Mouse (Mus musculus) MEL (cell line): ENCODE measurements around the gene Hes2. TPM values are rescaled to one million over a fixed set of nuclear protein-coding genes. Genes with fewer than 3 reads are reported as not detected.
A peak's percentile ranks its signal among the peaks of the same experiment; 100 is the strongest.

Experiments used
- DNase-seq: peaks from one replicate; pipeline ENCODE4 v3.0.0; 2011; ENCODE audit warnings: low read depth, low spot score
- H3K27ac ChIP-seq: 2 replicates; pipeline ENCODE4 v1.5.1; 2012; ENCODE audit warnings: low read depth, mild to moderate bottlenecking, control low read depth, low read length, moderate library complexity; ENCODE audit not compliant: control insufficient read depth
- H3K27me3 ChIP-seq, 2 experiments: fragments of 150-350 bp in 1 of 2; sonication (generic) in 1 of 2; 2 replicates each; pipeline ENCODE4 v1.6.1; 2012; ENCODE audit warnings: low read length in 2 of 2, mild to moderate bottlenecking in 2 of 2, improper control_type of control experiment in 1 of 2, moderate library complexity in 1 of 2; ENCODE audit not compliant: insufficient read depth in 2 of 2, control insufficient read depth in 1 of 2
- H3K36me3 ChIP-seq, 2 experiments: 2 replicates each; pipeline ENCODE4 v1.6.1; 2012 to 2014; ENCODE audit warnings: low read length in 2 of 2, improper control_type of control experiment in 1 of 2, inconsistent platforms in 1 of 2, mild to moderate bottlenecking in 1 of 2; ENCODE audit not compliant: insufficient read depth in 2 of 2, control insufficient read depth in 1 of 2
- H3K4me1 ChIP-seq, 2 experiments: fragments of 150-350 bp in 1 of 2; sonication (generic) in 1 of 2; 2 replicates each; pipeline ENCODE4 v1.6.1; 2012; ENCODE audit warnings: low read length in 2 of 2, improper control_type of control experiment in 1 of 2, mild to moderate bottlenecking in 1 of 2; ENCODE audit not compliant: insufficient read depth in 2 of 2, control insufficient read depth in 1 of 2
- H3K4me3 ChIP-seq, 2 experiments: fragments of 150-350 bp in 1 of 2; sonication (generic) in 1 of 2; 2 replicates each; pipeline ENCODE4 v1.5.1; 2012; ENCODE audit warnings: low read depth in 2 of 2, low read length in 2 of 2, mild to moderate bottlenecking in 2 of 2, moderate library complexity in 2 of 2, control low read depth in 1 of 2, improper control_type of control experiment in 1 of 2; ENCODE audit not compliant: control insufficient read depth in 1 of 2, insufficient read depth in 1 of 2
- H3K79me2 ChIP-seq: 2 replicates; pipeline ENCODE4 v1.6.1; 2012; ENCODE audit warnings: mild to moderate bottlenecking, low read length, moderate library complexity; ENCODE audit not compliant: control insufficient read depth, poor library complexity, insufficient read depth
- H3K9ac ChIP-seq: 2 replicates; pipeline ENCODE4 v1.6.1; 2012; ENCODE audit warnings: low read depth, mild to moderate bottlenecking, control low read depth, low read length, moderate library complexity; ENCODE audit not compliant: control insufficient read depth, poor library complexity, severe bottlenecking
- H3K9me3 ChIP-seq: fragments of 150-350 bp; sonication (generic); replicated peaks from 2 replicates; pipeline ENCODE4 v1.6.1; 2012; ENCODE audit warnings: mild to moderate bottlenecking, low read length, improper control_type of control experiment, moderate library complexity; ENCODE audit not compliant: insufficient read depth
- CHD1 ChIP-seq: IDR thresholded peaks from 2 replicates; pipeline ENCODE4 v1.6.1; 2012; ENCODE audit warnings: low read depth, mild to moderate bottlenecking, inconsistent platforms, low read length, improper control_type of control experiment
- CTCF ChIP-seq, 3 experiments: IDR thresholded peaks in 2 of 3; conservative IDR thresholded peaks in 1 of 3; 2 replicates each; pipeline ENCODE4 v1.5.1; 2011 to 2012; ENCODE audit warnings: low read length in 3 of 3, low read depth in 2 of 3, mild to moderate bottlenecking in 2 of 3, improper control_type of control experiment in 1 of 3, inconsistent platforms in 1 of 3, mixed read lengths in 1 of 3, moderate library complexity in 1 of 3; ENCODE audit not compliant: control insufficient read depth in 1 of 3, insufficient read depth in 1 of 3, poor library complexity in 1 of 3, severe bottlenecking in 1 of 3
- ELF1 ChIP-seq: IDR thresholded peaks from 2 replicates; pipeline ENCODE4 v1.6.1; 2014; ENCODE audit warnings: low read depth, mild to moderate bottlenecking, inconsistent platforms, low read length, improper control_type of control experiment, moderate library complexity
- EP300 ChIP-seq, 2 experiments: IDR thresholded peaks; 2 replicates each; pipeline ENCODE4 v1.6.1; 2011; ENCODE audit warnings: improper control_type of control experiment in 2 of 2, low read length in 2 of 2, low read depth in 1 of 2, mild to moderate bottlenecking in 1 of 2
- ETS1 ChIP-seq: IDR thresholded peaks from 2 replicates; pipeline ENCODE4 v1.6.1; 2012; ENCODE audit warnings: low read depth, mild to moderate bottlenecking, inconsistent platforms, low read length, improper control_type of control experiment, moderate library complexity
- GABPA ChIP-seq: IDR thresholded peaks from 2 replicates; pipeline ENCODE4 v1.6.1; 2012; ENCODE audit warnings: low read depth, mild to moderate bottlenecking, inconsistent platforms, low read length, improper control_type of control experiment, moderate library complexity
- GATA1 ChIP-seq: IDR thresholded peaks from 2 replicates; pipeline ENCODE4 v1.6.1; 2011; ENCODE audit warnings: low read depth, low read length, improper control_type of control experiment
- HCFC1 ChIP-seq: IDR thresholded peaks from 2 replicates; pipeline ENCODE4 v1.6.1; 2012; ENCODE audit warnings: low read depth, mild to moderate bottlenecking, inconsistent platforms, low read length, improper control_type of control experiment, moderate library complexity
- JUND ChIP-seq: IDR thresholded peaks from 2 replicates; pipeline ENCODE4 v1.6.1; 2011; ENCODE audit warnings: low read depth, mild to moderate bottlenecking, improper control_type of control experiment, low read length
- KAT2A ChIP-seq: conservative IDR thresholded peaks from 2 replicates; pipeline ENCODE4 v1.6.1; 2012; ENCODE audit warnings: low read depth, low read length, improper control_type of control experiment, inconsistent platforms
- MAFK ChIP-seq: IDR thresholded peaks from 2 replicates; pipeline ENCODE4 v1.6.1; 2011; ENCODE audit warnings: low read depth, mild to moderate bottlenecking, low read length, improper control_type of control experiment, borderline replicate concordance
- MAX ChIP-seq: IDR thresholded peaks from 2 replicates; pipeline ENCODE4 v1.6.1; 2011; ENCODE audit warnings: low read length, improper control_type of control experiment
- MAZ ChIP-seq: IDR thresholded peaks from 2 replicates; pipeline ENCODE4 v1.6.1; 2012; ENCODE audit warnings: low read depth, mild to moderate bottlenecking, inconsistent platforms, low read length, improper control_type of control experiment
- MEF2A ChIP-seq: IDR thresholded peaks from 2 replicates; pipeline ENCODE4 v1.6.1; 2014; ENCODE audit warnings: low read depth, mild to moderate bottlenecking, inconsistent platforms, low read length, improper control_type of control experiment; ENCODE audit not compliant: poor library complexity, insufficient replicate concordance, severe bottlenecking; ENCODE audit errors: extremely low read depth
- MXI1 ChIP-seq: IDR thresholded peaks from 2 replicates; pipeline ENCODE4 v1.6.1; 2011; ENCODE audit warnings: mild to moderate bottlenecking, low read depth, low read length, improper control_type of control experiment
- MYB ChIP-seq: IDR thresholded peaks from 2 replicates; pipeline ENCODE4 v1.6.1; 2011; ENCODE audit warnings: mild to moderate bottlenecking, low read depth, low read length, improper control_type of control experiment
- MYC ChIP-seq: IDR thresholded peaks from 2 replicates; pipeline ENCODE4 v1.6.1; 2011; ENCODE audit warnings: low read depth, mild to moderate bottlenecking, low read length, improper control_type of control experiment, moderate library complexity
- NRF1 ChIP-seq: IDR thresholded peaks from 2 replicates; pipeline ENCODE4 v1.6.1; 2014; ENCODE audit warnings: low read depth, mild to moderate bottlenecking, inconsistent platforms, low read length, improper control_type of control experiment, moderate library complexity; ENCODE audit not compliant: poor library complexity, insufficient read depth, severe bottlenecking
- POLR2A ChIP-seq, 2 experiments: IDR thresholded peaks; 2 replicates each; pipeline ENCODE4 v1.6.1; 2011 to 2012; ENCODE audit warnings: low read length in 2 of 2, mild to moderate bottlenecking in 2 of 2, control low read depth in 1 of 2, improper control_type of control experiment in 1 of 2, low read depth in 1 of 2, moderate library complexity in 1 of 2; ENCODE audit not compliant: control insufficient read depth in 1 of 2, insufficient read depth in 1 of 2, poor library complexity in 1 of 2
- POLR2AphosphoS5 ChIP-seq: IDR thresholded peaks from 2 replicates; pipeline ENCODE4 v1.6.1; 2012; ENCODE audit warnings: low read depth, borderline replicate concordance, mild to moderate bottlenecking, inconsistent platforms, low read length, moderate library complexity, mixed read lengths
- RCOR1 ChIP-seq: IDR thresholded peaks from 2 replicates; pipeline ENCODE4 v1.6.1; 2012; ENCODE audit warnings: low read depth, mild to moderate bottlenecking, inconsistent platforms, low read length, improper control_type of control experiment
- SIN3A ChIP-seq: IDR thresholded peaks from 2 replicates; pipeline ENCODE4 v1.6.1; 2012; ENCODE audit warnings: low read length, improper control_type of control experiment, inconsistent platforms
- SMC3 ChIP-seq: IDR thresholded peaks from 2 replicates; pipeline ENCODE4 v1.6.1; 2011; ENCODE audit warnings: low read depth, low read length, improper control_type of control experiment
- TAL1 ChIP-seq: IDR thresholded peaks from 2 replicates; pipeline ENCODE4 v1.6.1; 2012; ENCODE audit warnings: mild to moderate bottlenecking, inconsistent platforms, low read length, moderate library complexity, mixed read lengths
- TCF12 ChIP-seq: IDR thresholded peaks from 2 replicates; pipeline ENCODE4 v1.6.1; 2014; ENCODE audit warnings: low read depth, mild to moderate bottlenecking, inconsistent platforms, low read length, improper control_type of control experiment, moderate library complexity
- USF1 ChIP-seq: IDR thresholded peaks from 2 replicates; pipeline ENCODE4 v1.6.1; 2014; ENCODE audit warnings: low read depth, mild to moderate bottlenecking, inconsistent platforms, low read length, improper control_type of control experiment, moderate library complexity
- USF2 ChIP-seq, 2 experiments: IDR thresholded peaks; 2 replicates each; pipeline ENCODE4 v1.6.1; 2011 to 2012; ENCODE audit warnings: improper control_type of control experiment in 2 of 2, low read length in 2 of 2, borderline replicate concordance in 1 of 2, inconsistent platforms in 1 of 2, low read depth in 1 of 2, mild to moderate bottlenecking in 1 of 2; ENCODE audit not compliant: insufficient read depth in 1 of 2
- ZC3H11A ChIP-seq: IDR thresholded peaks from 2 replicates; pipeline ENCODE4 v1.6.1; 2012; ENCODE audit warnings: low read depth, mild to moderate bottlenecking, inconsistent platforms, low read length, improper control_type of control experiment
- ZKSCAN1 ChIP-seq: IDR thresholded peaks from 2 replicates; pipeline ENCODE4 v1.6.1; 2012; ENCODE audit warnings: low read depth, mild to moderate bottlenecking, inconsistent platforms, low read length, improper control_type of control experiment, moderate library complexity
- ZNF384 ChIP-seq: IDR thresholded peaks from 2 replicates; pipeline ENCODE4 v1.6.1; 2012; ENCODE audit warnings: low read depth, mild to moderate bottlenecking, inconsistent platforms, low read length, improper control_type of control experiment
- polyA plus RNA-seq, 2 experiments: library from polyadenylated mRNA; stranded (reverse) in 1 of 2; unstranded in 1 of 2; fragments of >175 nt in 1 of 2; fragments of >200 nt in 1 of 2; gene quantifications; 2 replicates each; pipeline versions ENCODE4 v1.2.1 to v1.2.4; 2012; ENCODE audit warnings: low replicate concordance in 2 of 2, low read depth in 1 of 2; ENCODE audit not compliant: insufficient read length in 2 of 2, insufficient read depth in 1 of 2, missing spikeins in 1 of 2
- total RNA-seq: library from RNA; depleted of rRNA; stranded (reverse); fragments of 300-350 nt; gene quantifications from 2 replicates; pipeline ENCODE4 v1.2.3, GENCODE M21; 2012

The Hes2 gene
- total and polyA plus RNA-seq, 3 experiments = 0.28 TPM; not detected in 2

GRCm38 (mm10) chr4:152177174-152177536 is 18.5 kb downstream of the Hes2 start:
- no peaks in the 10 kb centered on the region for H3K9me3 ChIP-seq
- peak; percentile 72 for DNase-seq
- H3K9ac ChIP-seq = peak overlapping the region; percentile 93
- peak overlapping the region; percentile 78 for H3K27ac ChIP-seq
- H3K27me3 ChIP-seq = no peaks in the 10 kb centered on the region
- peaks cover 44% of the 10 kb centered on the region for H3K79me2 ChIP-seq
- peaks cover 1 to 22% of the 10 kb centered on the region in 2 experiments; a peak in 2 of 4 replicates for H3K36me3 ChIP-seq
- H3K4me3 ChIP-seq = peak overlapping the region; percentile 69 to 72
- peaks cover 6 to 31% of the 10 kb centered on the region in 2 experiments for H3K4me1 ChIP-seq
- TF ChIP-seq USF2 (IDR thresholded peaks at IDR 0.05; ENCODE audit: borderline replicate concordance in 1 of 2, insufficient read depth in 1 of 2, low read depth in 1 of 2, low read length in 2 of 2) (no peak), GATA1 (no peak), ZC3H11A (no peak), ETS1 (no peak), ZNF384 (no peak), MYC (no peak), KAT2A (no peak), POLR2AphosphoS5 (no peak), JUND (no peak), SIN3A (peak; percentile 6; the same call in 1 of the 2 replicates), SMC3 (no peak), MXI1 (no peak), MAFK (no peak), MYB (0 out of 2 replicates have a peak, but pooled peaks have one; percentile 20), TAL1 (no peak), MAZ (0 out of 2 replicates have a peak, but pooled peaks have one; percentile 38), HCFC1 (no peak; the same call in 1 of the 2 replicates), EP300 (IDR thresholded peaks at IDR 0.05; ENCODE audit: low read depth in 1 of 2, low read length in 2 of 2) (peak in 1 of 2 experiments; percentile 35; a peak in 1 of 4 replicates), RCOR1 (no peak), MEF2A (no peak), ELF1 (no peak), ZKSCAN1 (no peak), MAX (no peak), NRF1 (no peak), CHD1 (0 out of 2 replicates have a peak, but pooled peaks have one; percentile 55), USF1 (no peak), CTCF (IDR thresholded peaks at IDR 0.05 in 2 of 3, conservative IDR thresholded peaks at IDR 0.05 in 1 of 3; ENCODE audit: control insufficient read depth in 1 of 3, insufficient read depth in 1 of 3, low read depth in 2 of 3, low read length in 3 of 3, poor library complexity in 1 of 3, severe bottlenecking in 1 of 3) (no peak), GABPA (no peak), POLR2A (IDR thresholded peaks at IDR 0.05; ENCODE audit: control insufficient read depth in 1 of 2, insufficient read depth in 1 of 2, low read depth in 1 of 2, low read length in 2 of 2, poor library complexity in 1 of 2) (no peak; a peak in 1 of 4 replicates), TCF12 (no peak)
